Mouse (Mus musculus): ENCODE results near the gene Krtap5-5. TPM values are rescaled to one million over a fixed set of nuclear protein-coding genes. Genes with fewer than 3 reads are reported as not detected.
"Not testable (repeated sequence)": the region's sequence is repeated elsewhere in the genome, so short reads cannot be mapped to it uniquely, and the experiment has no call there.

The Krtap5-5 gene
- not detected in 2 replicates for polyA plus RNA-seq (2016; fragmentation: Nextera tagmentation; extraction: Ambion mirVana)

DNA sequence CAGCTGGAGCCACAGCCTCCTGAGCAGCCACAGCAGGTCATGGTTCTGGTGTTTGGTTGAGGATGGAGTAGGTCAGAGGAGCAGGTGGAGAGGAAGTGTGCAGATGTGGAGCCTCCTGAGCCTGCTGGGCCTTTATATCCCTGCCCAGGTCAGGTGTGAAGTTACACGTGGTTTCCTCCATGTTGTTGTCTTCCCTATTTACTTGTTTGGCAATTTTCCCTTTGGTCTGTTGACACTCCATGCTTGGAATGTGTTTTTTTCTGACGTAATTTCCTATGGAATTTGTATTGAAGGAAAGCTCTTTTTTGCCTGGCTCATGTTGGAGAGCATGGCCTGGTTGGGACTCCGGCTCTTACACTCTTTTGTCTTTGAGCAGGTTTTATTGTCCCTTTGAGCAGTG is at the start of gene Krtap5-5:
Krtap5-5 (minus strand) TSS at position 101 of the 400 bp plus-strand sequence.
- 66% methylated on average over 3 of the region's 3 CpGs for WGBS
- not testable (repeated sequence) for H3K4me3 ChIP-seq; H3K36me3 ChIP-seq; H3K9me3 ChIP-seq (replicated peaks); H3K27me3 ChIP-seq (ENCODE audit: low read depth, poor library complexity, severe bottlenecking); H3K27ac ChIP-seq; DNase-seq (ENCODE audit: low spot score)
- H3K4me1 ChIP-seq = peaks cover 19% of the 10 kb centered on the region

DNA sequence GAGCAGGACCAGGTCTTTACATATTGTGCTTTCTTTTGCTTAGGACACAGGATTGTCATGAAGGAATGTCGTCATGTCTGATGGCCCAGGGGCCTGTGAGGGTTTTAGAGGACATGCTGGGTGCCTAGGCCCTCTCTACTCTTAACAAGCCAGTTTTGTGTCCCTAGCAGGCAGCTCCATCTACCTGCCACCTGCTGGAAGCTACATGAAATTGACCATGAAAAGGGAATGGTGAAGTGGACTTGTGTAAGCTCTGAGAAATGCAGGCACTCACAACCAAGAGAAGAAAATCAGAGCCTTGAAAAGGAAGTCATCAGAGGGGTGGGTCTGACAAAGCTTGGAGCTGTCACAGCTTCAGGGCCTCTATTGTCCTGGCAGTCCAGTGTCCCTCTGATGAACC is 49.5 kb upstream of the Krtap5-5 start:
- not testable (repeated sequence) for H3K27ac ChIP-seq

DNA sequence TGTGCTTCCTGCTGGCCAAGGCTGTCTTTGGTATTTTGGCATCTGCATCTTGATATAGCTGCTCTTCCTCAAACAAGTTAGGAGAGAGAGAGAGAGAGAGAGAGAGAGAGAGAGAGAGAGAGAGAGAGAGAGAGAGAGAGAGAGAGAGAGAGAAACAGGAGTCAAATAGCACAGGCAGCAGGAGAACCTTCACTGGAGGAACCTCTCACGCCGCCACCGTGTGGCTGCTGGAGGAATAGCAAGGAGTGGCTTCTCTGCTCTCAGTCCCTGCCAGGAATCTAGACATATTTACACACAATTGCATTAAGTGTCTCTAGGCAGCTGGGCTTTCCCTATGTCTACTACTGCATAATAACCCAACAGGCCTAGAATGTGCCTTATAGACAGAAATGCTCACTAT is 48.4 kb upstream of the Krtap5-5 start:
- DNase-seq (ENCODE audit: low spot score) = peak; percentile 70
- H3K4me1 ChIP-seq; H3K4me3 ChIP-seq; H3K9me3 ChIP-seq (replicated peaks); H3K27ac ChIP-seq; H3K36me3 ChIP-seq: not testable (repeated sequence)
- 0% methylated on average over 3 of the region's 3 CpGs for WGBS
- peaks cover 11% of the 10 kb centered on the region for H3K27me3 ChIP-seq (ENCODE audit: low read depth, poor library complexity, severe bottlenecking)

More for the DNA sequence above, 49.5 kb upstream of the Krtap5-5 start:
- DNase-seq (ENCODE audit: low spot score); H3K36me3 ChIP-seq; H3K9me3 ChIP-seq (replicated peaks); H3K4me3 ChIP-seq; H3K4me1 ChIP-seq: not testable (repeated sequence)
- H3K27me3 ChIP-seq (ENCODE audit: low read depth, poor library complexity, severe bottlenecking) = peaks cover 13% of the 10 kb centered on the region
- 79% methylated on average over 1 of the region's 1 CpGs for WGBS

GRCm38 (mm10) chr7:142274263-142274662 is 44.5 kb upstream of the Krtap5-5 start, which contains the start of gene Gm4559:
TSS of gene Gm4559 (minus strand) at chr7:142274363.
- H3K27ac ChIP-seq; H3K4me3 ChIP-seq; H3K4me1 ChIP-seq; DNase-seq (ENCODE audit: low spot score); H3K9me3 ChIP-seq (replicated peaks); H3K36me3 ChIP-seq; H3K27me3 ChIP-seq (ENCODE audit: low read depth, poor library complexity, severe bottlenecking): not testable (repeated sequence)

DNA sequence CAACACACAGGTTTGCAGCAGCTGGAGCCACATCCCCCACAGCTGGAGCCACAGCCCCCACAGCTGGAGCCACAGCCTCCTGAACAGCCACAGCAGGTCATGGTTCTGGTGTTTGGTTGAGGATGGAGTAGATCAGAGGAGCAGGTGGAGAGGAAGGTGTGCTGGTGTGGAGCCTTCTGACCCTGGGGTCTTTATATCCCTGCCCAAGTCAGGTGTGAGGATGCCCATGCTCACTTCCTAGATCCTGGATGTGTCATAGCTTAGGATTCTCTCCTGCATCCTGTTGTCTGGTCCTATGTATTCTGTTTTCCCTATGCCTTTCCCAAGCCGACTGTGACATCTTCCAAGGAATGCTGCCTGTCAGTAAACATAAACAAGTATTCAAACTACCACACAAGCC is 28.5 kb upstream of the Krtap5-5 start, which contains the start of gene Gm2431:
Gm2431 (minus strand) TSS at position 101 of the 400 bp plus-strand sequence.
- H3K36me3 ChIP-seq; H3K4me1 ChIP-seq; DNase-seq (ENCODE audit: low spot score); H3K27me3 ChIP-seq (ENCODE audit: low read depth, poor library complexity, severe bottlenecking); H3K4me3 ChIP-seq; H3K9me3 ChIP-seq (replicated peaks); H3K27ac ChIP-seq: not testable (repeated sequence)
- 54% methylated on average over 1 of the region's 1 CpGs for WGBS

GRCm38 (mm10) chr7:142255517-142255916 is 25.7 kb upstream of the Krtap5-5 start:
- H3K4me3 ChIP-seq = no peak overlapping the region
- DNase-seq (ENCODE audit: low spot score) = peak; percentile 36
- no peak overlapping the region for H3K27ac ChIP-seq
- H3K27me3 ChIP-seq (ENCODE audit: low read depth, poor library complexity, severe bottlenecking) = no peaks in the 10 kb centered on the region
- WGBS = 0% methylated on average over 2 of the region's 2 CpGs
- no peaks in the 10 kb centered on the region for H3K9me3 ChIP-seq (replicated peaks)
- no peaks in the 10 kb centered on the region for H3K36me3 ChIP-seq
- H3K4me1 ChIP-seq = 0 out of 2 replicates have a peak, but pooled peaks cover 3% of the 10 kb centered on the region

- peak; percentile 41 for DNase-seq (ENCODE audit: low spot score)
- Histone ChIP-seq H3K9me3 (replicated peaks) (no peaks in the 10 kb centered on the region), H3K4me3 (no peak overlapping the region), H3K36me3 (no peaks in the 10 kb centered on the region), H3K27me3 (ENCODE audit: low read depth, poor library complexity, severe bottlenecking) (no peaks in the 10 kb centered on the region), H3K27ac (no peak overlapping the region), H3K4me1 (no peaks in the 10 kb centered on the region)
- 3% methylated on average over 1 of the region's 1 CpGs for WGBS
Observed at GRCm38 (mm10) chr7:142249824-142250223, 20.1 kb upstream of the Krtap5-5 start.

GRCm38 (mm10) chr7:142240978-142241377 is 11.2 kb upstream of the Krtap5-5 start, which contains the start of gene Gm40460:
TSS of gene Gm40460 (minus strand) at chr7:142241078.
- no peaks in the 10 kb centered on the region for H3K4me1 ChIP-seq
- H3K36me3 ChIP-seq = no peaks in the 10 kb centered on the region
- H3K27ac ChIP-seq = no peak within 1 kb of the TSS
- H3K4me3 ChIP-seq = no peak within 1 kb of the TSS
- no peaks in the 10 kb centered on the region for H3K9me3 ChIP-seq (replicated peaks)
- WGBS = 50% methylated on average over 2 of the region's 2 CpGs
- no peaks in the 10 kb centered on the region for H3K27me3 ChIP-seq (ENCODE audit: low read depth, poor library complexity, severe bottlenecking)
- DNase-seq (ENCODE audit: low spot score) = no peak

DNA sequence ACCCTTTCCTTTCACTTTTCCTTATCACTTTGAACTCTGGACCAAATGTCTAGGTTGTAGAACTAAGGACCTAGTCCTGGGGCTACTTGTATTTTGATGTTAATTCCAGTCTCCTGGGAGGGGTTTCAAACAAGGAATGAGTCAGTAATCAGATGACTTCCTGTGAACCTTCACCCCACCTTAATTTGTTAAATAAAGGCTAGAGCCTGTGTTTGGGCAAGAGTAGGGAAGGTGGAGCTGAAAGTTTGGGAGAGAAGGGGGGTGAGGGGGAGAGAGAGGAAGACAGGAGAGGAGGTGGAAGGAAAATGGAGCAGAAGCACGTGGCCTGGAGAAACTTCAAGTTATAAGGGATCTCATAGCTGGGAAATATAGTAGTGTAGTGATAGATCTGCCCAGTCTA is 1.8 kb upstream of the Krtap5-5 start:
- DNase-seq (ENCODE audit: low spot score) = no peak
- H3K4me1 ChIP-seq = peaks cover 15% of the 10 kb centered on the region
- H3K27me3 ChIP-seq (ENCODE audit: low read depth, poor library complexity, severe bottlenecking) = no peaks in the 10 kb centered on the region
- no peak overlapping the region for H3K27ac ChIP-seq
- 30% methylated on average over 1 of the region's 1 CpGs for WGBS
- H3K36me3 ChIP-seq = no peaks in the 10 kb centered on the region
- H3K9me3 ChIP-seq (replicated peaks) = no peaks in the 10 kb centered on the region
- no peak overlapping the region for H3K4me3 ChIP-seq

DNA sequence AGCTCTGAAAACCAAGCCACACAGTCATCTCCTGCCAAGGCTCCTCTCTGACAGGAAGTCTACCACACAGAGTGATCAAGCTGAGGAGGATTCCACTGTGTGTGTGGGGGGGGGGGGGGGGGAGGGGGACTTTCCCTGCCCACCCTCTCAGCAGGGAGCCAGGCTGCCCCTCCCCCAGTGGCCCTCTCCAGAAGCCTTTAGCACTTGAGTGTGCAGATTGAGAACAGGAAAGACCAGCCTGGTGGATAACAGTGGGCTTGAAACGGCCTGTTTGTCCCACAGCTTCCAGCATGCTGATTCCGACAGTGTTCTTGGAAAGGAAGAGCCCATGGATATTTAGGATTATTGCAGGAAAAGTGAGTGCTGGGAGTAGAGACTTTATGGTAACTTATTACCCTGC is 5.3 kb downstream of the Krtap5-5 start:
- no peak overlapping the region for H3K4me3 ChIP-seq
- H3K36me3 ChIP-seq = no peaks in the 10 kb centered on the region
- no peaks in the 10 kb centered on the region for H3K9me3 ChIP-seq (replicated peaks)
- H3K27ac ChIP-seq = no peak overlapping the region
- no peaks in the 10 kb centered on the region for H3K27me3 ChIP-seq (ENCODE audit: low read depth, poor library complexity, severe bottlenecking)
- 44% methylated on average over 2 of the region's 2 CpGs for WGBS
- DNase-seq (ENCODE audit: low spot score) = peak; percentile 30
- H3K4me1 ChIP-seq = peaks cover 13% of the 10 kb centered on the region

DNA sequence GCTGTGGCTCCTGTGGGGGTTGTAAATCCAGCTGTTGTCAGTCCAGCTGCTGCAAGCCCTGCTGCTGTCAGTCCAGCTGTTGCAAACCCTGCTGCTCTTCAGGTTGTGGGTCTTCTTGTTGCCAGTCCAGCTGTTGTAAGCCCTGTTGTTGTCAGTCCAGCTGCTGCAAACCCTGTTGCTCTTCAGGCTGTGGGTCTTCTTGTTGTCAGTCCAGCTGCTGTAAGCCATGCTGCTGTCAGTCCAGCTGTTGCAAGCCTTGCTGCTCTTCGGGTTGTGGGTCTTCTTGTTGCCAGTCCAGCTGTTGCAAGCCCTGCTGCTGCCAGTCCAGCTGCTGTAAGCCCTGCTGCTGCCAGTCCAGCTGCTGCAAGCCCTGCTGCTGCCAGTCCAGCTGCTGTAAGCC is 17.6 kb downstream of the Krtap5-5 start:
- not testable (repeated sequence) for H3K9me3 ChIP-seq (replicated peaks); H3K27me3 ChIP-seq (ENCODE audit: low read depth, poor library complexity, severe bottlenecking); H3K27ac ChIP-seq; H3K36me3 ChIP-seq; DNase-seq (ENCODE audit: low spot score); H3K4me1 ChIP-seq; H3K4me3 ChIP-seq
- 79% methylated on average over 1 of the region's 1 CpGs for WGBS

- Histone ChIP-seq H3K9me3 (replicated peaks) (no peaks in the 10 kb centered on the region), H3K27ac (no peak within 1 kb of the TSS), H3K4me3 (no peak within 1 kb of the TSS), H3K36me3 (no peaks in the 10 kb centered on the region), H3K27me3 (ENCODE audit: low read depth, poor library complexity, severe bottlenecking) (no peaks in the 10 kb centered on the region), H3K4me1 (no peaks in the 10 kb centered on the region)
- no peak for DNase-seq (ENCODE audit: low spot score)
- WGBS = 95% methylated on average over 1 of the region's 1 CpGs
Observed at GRCm38 (mm10) chr7:142211559-142211958, 18.2 kb downstream of the Krtap5-5 start, which contains the start of gene Gm7579. TSS of gene Gm7579 (plus strand) at chr7:142211859.

- not testable (repeated sequence) for H3K36me3 ChIP-seq; H3K4me1 ChIP-seq; H3K27ac ChIP-seq; DNase-seq (ENCODE audit: low spot score); H3K9me3 ChIP-seq (replicated peaks); H3K4me3 ChIP-seq; H3K27me3 ChIP-seq (ENCODE audit: low read depth, poor library complexity, severe bottlenecking)
- WGBS = 79% methylated on average over 5 of the region's 5 CpGs
Observed at GRCm38 (mm10) chr7:142206891-142207290, 22.9 kb downstream of the Krtap5-5 start.

DNA sequence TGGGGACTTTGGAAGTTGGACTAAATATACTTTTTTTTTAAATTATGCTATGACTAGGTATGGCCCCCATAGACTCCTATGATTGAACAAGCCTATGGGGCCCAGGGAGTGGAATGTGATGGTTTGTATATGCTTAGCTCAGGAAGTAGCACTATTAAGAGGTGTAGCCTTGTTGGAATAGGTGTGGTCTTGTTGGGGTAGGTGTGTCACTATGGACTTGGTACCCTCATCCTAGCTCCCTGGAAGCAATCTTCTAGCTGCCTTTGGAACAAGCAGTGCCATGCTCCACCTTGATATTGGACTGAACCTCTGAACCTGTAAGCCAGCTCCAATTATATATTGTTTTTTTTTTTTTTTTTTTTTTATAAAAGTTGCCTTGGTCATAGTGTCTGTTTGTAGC is 24.3 kb downstream of the Krtap5-5 start:
- Histone ChIP-seq H3K9me3 (replicated peaks) (no peaks in the 10 kb centered on the region), H3K4me1 (no peaks in the 10 kb centered on the region), H3K27ac (no peak overlapping the region), H3K4me3 (no peak overlapping the region), H3K36me3 (no peaks in the 10 kb centered on the region), H3K27me3 (ENCODE audit: low read depth, poor library complexity, severe bottlenecking) (no peaks in the 10 kb centered on the region)
- DNase-seq (ENCODE audit: low spot score) = no peak
